8 mouse cellular contexts compared by ENCODE assay signal in genomic region chr11:50211322-50212059, GRCm38 (mm10). TPM values are rescaled to one million over a fixed set of nuclear protein-coding genes. Genes with fewer than 3 reads are reported as not detected.
DNase-seq lines count a peak whose midpoint lies in the region; ATAC-seq and TF ChIP-seq lines count a peak whose summit lies in the region.

No protein-coding gene starts in this region.

- no peak for DNase-seq in heart, adult 2 months
- no peak for DNase-seq in heart, postnatal 4 days
- no peak for DNase-seq in CH12.LX (ENCODE audit: extremely low read depth)
- DNase-seq in right cerebral cortex, adult 2 months (ENCODE audit: low spot score in 2 of 2), result no peak
- DNase-seq in cerebellum, adult 8-10 months, result no peak
- no peak for DNase-seq in left cerebral cortex, postnatal 25 days (ENCODE audit: low spot score in 2 of 2)

- no peaks in the 10 kb centered on the region for H3K79me2 ChIP-seq in heart, adult 2 months (replicated peaks; ENCODE audit: control insufficient read depth, insufficient read depth, low read length)
- peaks cover 39% of the 10 kb centered on the region for H3K79me2 ChIP-seq in CH12.LX (replicated peaks; ENCODE audit: control insufficient read depth, extremely low read depth, insufficient read depth, poor library complexity, severe bottlenecking)

- no peak for ATAC-seq in forebrain, embryonic 15.5 days (replicated peaks)
- ATAC-seq in liver, embryonic 16.5 days (ENCODE audit: low read depth), result no peak

- H3K9me3 ChIP-seq in CH12.LX (replicated peaks; ENCODE audit: low read length), result no peaks in the 10 kb centered on the region
- H3K9me3 ChIP-seq in forebrain, embryonic 15.5 days, result no peaks in the 10 kb centered on the region
- H3K9me3 ChIP-seq in liver, embryonic 16.5 days (replicated peaks; ENCODE audit: control insufficient read depth, low read length), result no peaks in the 10 kb centered on the region

- H3K27ac ChIP-seq in heart, adult 2 months, result peak overlapping the region; percentile 100
- H3K27ac ChIP-seq in CH12.LX (ENCODE audit: insufficient read depth, low read depth), result peak overlapping the region; percentile 94
- peak overlapping the region; percentile 95; the same call in 1 of the 2 replicates for H3K27ac ChIP-seq in forebrain, embryonic 15.5 days (replicated peaks)
- H3K27ac ChIP-seq in liver, embryonic 16.5 days (ENCODE audit: low read length), result peak overlapping the region; percentile 99

- no peak for TF ChIP-seq CTCF in heart, adult 2 months (IDR thresholded peaks at IDR 0.05)
- no peak for TF ChIP-seq CTCF in CH12.LX (conservative IDR thresholded peaks at IDR 0.05 in 1 of 2, IDR thresholded peaks at IDR 0.05 in 1 of 2; ENCODE audit: low read depth in 2 of 2, low read length in 2 of 2)

- H3K9ac ChIP-seq in heart, adult 2 months (ENCODE audit: low read depth, low read length), result peak overlapping the region; percentile 54
- H3K9ac ChIP-seq in CH12.LX (ENCODE audit: insufficient read depth, low read depth), result peak overlapping the region; percentile 98
- no peak overlapping the region for H3K9ac ChIP-seq in forebrain, embryonic 15.5 days (replicated peaks)
- peak overlapping the region; percentile 95; the same call in 1 of the 2 replicates for H3K9ac ChIP-seq in liver, embryonic 16.5 days (ENCODE audit: low read depth, low read length)

- intact Hi-C loops in heart, adult 2 months (cut with DNase I), result loop anchor here (2.0 kb wide), 1 partner anchor 13 kb away; no protein-coding TSS in a partner anchor
- intact Hi-C loops in left cerebral cortex, postnatal 25 days (cut with DNase I), result loop anchor here (2.0 kb wide), 1 partner anchor 13 kb away; no protein-coding TSS in a partner anchor

- peaks cover 15% of the 10 kb centered on the region for H3K4me1 ChIP-seq in heart, adult 2 months (ENCODE audit: control insufficient read depth, insufficient read depth, low read length)
- peaks cover 31 to 73% of the 10 kb centered on the region in 2 experiments for H3K4me1 ChIP-seq in CH12.LX (ENCODE audit: control insufficient read depth in 1 of 2, insufficient read depth in 2 of 2)
- peaks cover 31% of the 10 kb centered on the region for H3K4me1 ChIP-seq in forebrain, embryonic 15.5 days
- H3K4me1 ChIP-seq in liver, embryonic 16.5 days (ENCODE audit: control insufficient read depth, low read depth, low read length), result peaks cover 44% of the 10 kb centered on the region

- peak overlapping the region; percentile 79 for H3K4me2 ChIP-seq in CH12.LX (ENCODE audit: insufficient read depth, low read depth, poor library complexity, severe bottlenecking)
- H3K4me2 ChIP-seq in forebrain, embryonic 15.5 days (replicated peaks), result peak overlapping the region; percentile 56
- peak overlapping the region; percentile 74 for H3K4me2 ChIP-seq in liver, embryonic 16.5 days (ENCODE audit: low read depth, low read length)

- dilution Hi-C loops in CH12.LX (cut with MboI; ENCODE audit: extremely low pct_ligation_motif_present, extremely low pct_unique_long_range_greater_than_20kb, low sequenced_read_pairs), result no loop called here

- in situ Hi-C loops in CH12.LX (cut with MboI; ENCODE audit: low pct_ligation_motif_present, low pct_unique_long_range_greater_than_20kb, low sequenced_read_pairs), result loop anchor here (5.0 kb wide), 1 partner anchor 34 kb away; no protein-coding TSS in a partner anchor

- no peak for TF ChIP-seq RAD21 in CH12.LX (IDR thresholded peaks at IDR 0.05; ENCODE audit: low read depth, low read length)

- no peak for TF ChIP-seq POLR2A in heart, adult 2 months (IDR thresholded peaks at IDR 0.05; ENCODE audit: insufficient read depth, low read depth, low read length)
- TF ChIP-seq POLR2A in CH12.LX (IDR thresholded peaks at IDR 0.05; ENCODE audit: low read depth, low read length), result no peak

- TF ChIP-seq EP300 in heart, adult 2 months (IDR thresholded peaks at IDR 0.05; ENCODE audit: insufficient read depth, low read depth, low read length), result no peak
- no peak for TF ChIP-seq EP300 in CH12.LX (IDR thresholded peaks at IDR 0.05; ENCODE audit: low read length)

- no peaks in the 10 kb centered on the region for H3K27me3 ChIP-seq in heart, adult 2 months (ENCODE audit: control insufficient read depth, insufficient read depth, low read length)
- H3K27me3 ChIP-seq in CH12.LX (replicated peaks), result no peaks in the 10 kb centered on the region
- H3K27me3 ChIP-seq in forebrain, embryonic 15.5 days, result no peaks in the 10 kb centered on the region
- no peaks in the 10 kb centered on the region for H3K27me3 ChIP-seq in liver, embryonic 16.5 days (ENCODE audit: control insufficient read depth, insufficient read depth, low read depth, low read length)

- H3K4me3 ChIP-seq in heart, adult 2 months, result peak overlapping the region; percentile 98
- H3K4me3 ChIP-seq in CH12.LX (replicated peaks in 1 of 3; ENCODE audit: low read depth in 2 of 3, low read length in 2 of 3, poor library complexity in 1 of 3), result peak overlapping the region; percentile 74 to 97 (median 89)
- peak overlapping the region; percentile 90; the same call in 1 of the 2 replicates for H3K4me3 ChIP-seq in forebrain, embryonic 15.5 days
- H3K4me3 ChIP-seq in liver, embryonic 16.5 days (ENCODE audit: low read depth, low read length), result peak overlapping the region; percentile 96

- peaks cover 10% of the 10 kb centered on the region for H3K36me3 ChIP-seq in heart, adult 2 months (ENCODE audit: control insufficient read depth, insufficient read depth, low read length)
- peaks cover 23 to 29% of the 10 kb centered on the region in 2 experiments for H3K36me3 ChIP-seq in CH12.LX (replicated peaks in 1 of 2; ENCODE audit: control insufficient read depth in 1 of 2, insufficient read depth in 1 of 2, low read length in 1 of 2)
- H3K36me3 ChIP-seq in forebrain, embryonic 15.5 days, result peaks cover 12% of the 10 kb centered on the region
- H3K36me3 ChIP-seq in liver, embryonic 16.5 days (ENCODE audit: control insufficient read depth, insufficient read depth), result peaks cover 15% of the 10 kb centered on the region

- 90% methylated on average over 3 of the region's 3 CpGs for WGBS in heart, adult 2 months
- WGBS in forebrain, embryonic 15.5 days, result 85% methylated on average over 3 of the region's 3 CpGs
- 88% methylated on average over 3 of the region's 3 CpGs for WGBS in liver, embryonic 16.5 days (ENCODE audit: insufficient replicate concordance)

TF ChIP-seq in CH12.LX, 34 proteins besides CTCF, POLR2A, EP300 and RAD21:
- TF ChIP-seq KAT2A (IDR thresholded peaks at IDR 0.05; ENCODE audit: insufficient replicate concordance, low read length) (no peak), ZKSCAN1 (IDR thresholded peaks at IDR 0.05; ENCODE audit: borderline replicate concordance, low read depth, low read length) (peak; percentile 76), JUN (IDR thresholded peaks at IDR 0.05; ENCODE audit: insufficient read depth, low read depth, low read length) (no peak)

RNA-seq across cellular contexts. Expression of gene Mgat4b, which starts 0.8 kb away (rescaled TPM):
- total RNA-seq in heart, adult 2 months (2021), result 10 to 100 TPM; 78.6 to 82.0 TPM
- 53.8 and 56.7 TPM in 2 replicates for polyA plus RNA-seq in heart, adult 2 months (2012; rRNA removed)
- 100 to 1,000 TPM; 117 to 120 TPM for total RNA-seq in heart, postnatal 4 days (2021)
- total RNA-seq in CH12.LX (2012; rRNA removed) (12.8 and 16.2 TPM in 2 replicates), CH12.LX (2014; rRNA removed) (4.2 and 4.6 TPM in 2 replicates)
- polyA plus RNA-seq in CH12.LX (2012; ENCODE audit: insufficient read length, low read depth), result 27.2 and 27.4 TPM in 2 replicates
- polyA plus RNA-seq in forebrain, embryonic 15.5 days (2015; fragmentation: Nextera tagmentation; extraction: Ambion mirVana), result 40.3 and 46.3 TPM in 2 replicates
- polyA plus RNA-seq in liver, embryonic 16.5 days (2015; fragmentation: Nextera tagmentation; extraction: Ambion mirVana), result 2.2 and 3.1 TPM in 2 replicates
- 10 to 100 TPM; 66.4 to 76.3 TPM for total RNA-seq in left cerebral cortex, postnatal 25 days (2021)

RNA-seq across cellular contexts. Expression of gene Sqstm1, which starts 0.9 kb away (rescaled TPM):
- total RNA-seq in heart, adult 2 months (2021), result 100 to 1,000 TPM; 298 to 421 TPM
- 200 and 225 TPM in 2 replicates for polyA plus RNA-seq in heart, adult 2 months (2012; rRNA removed)
- total RNA-seq in heart, postnatal 4 days (2021), result 100 to 1,000 TPM; 178 to 180 TPM
- total RNA-seq in CH12.LX (2012; rRNA removed), result 311 and 456 TPM in 2 replicates
- total RNA-seq in CH12.LX (2014; rRNA removed), result 198 and 202 TPM in 2 replicates
- 579 and 599 TPM in 2 replicates for polyA plus RNA-seq in CH12.LX (2012; ENCODE audit: insufficient read length, low read depth)
- 285 and 303 TPM in 2 replicates for polyA plus RNA-seq in forebrain, embryonic 15.5 days (2015; fragmentation: Nextera tagmentation; extraction: Ambion mirVana)
- 165 and 182 TPM in 2 replicates for polyA plus RNA-seq in liver, embryonic 16.5 days (2015; fragmentation: Nextera tagmentation; extraction: Ambion mirVana)
- 100 to 1,000 TPM; 460 to 480 TPM for total RNA-seq in left cerebral cortex, postnatal 25 days (2021)

RNA-seq across cellular contexts. Expression of gene Ltc4s, which starts 26.9 kb away (rescaled TPM):
- 1 to 10 TPM; 8.8 to 10.0 TPM for total RNA-seq in heart, adult 2 months (2021)
- 16.2 and 18.1 TPM in 2 replicates for polyA plus RNA-seq in heart, adult 2 months (2012; rRNA removed)
- 1 to 10 TPM; 2.0 to 2.7 TPM for total RNA-seq in heart, postnatal 4 days (2021)
- total RNA-seq in CH12.LX (2012; rRNA removed) (1.1 and 1.4 TPM in 2 replicates), CH12.LX (2014; rRNA removed) (0.47 TPM in 1 of 2 replicates, not detected in the other)
- 2.0 and 3.1 TPM in 2 replicates for polyA plus RNA-seq in CH12.LX (2012; ENCODE audit: insufficient read length, low read depth)
- polyA plus RNA-seq in forebrain, embryonic 15.5 days (2015; fragmentation: Nextera tagmentation; extraction: Ambion mirVana), result 2.4 and 3.1 TPM in 2 replicates
- 0.50 and 0.61 TPM in 2 replicates for polyA plus RNA-seq in liver, embryonic 16.5 days (2015; fragmentation: Nextera tagmentation; extraction: Ambion mirVana)
- total RNA-seq in left cerebral cortex, postnatal 25 days (2021), result 1 to 10 TPM; 8.4 to 8.7 TPM

RNA-seq across cellular contexts. Expression of gene Mrnip, which starts 37.2 kb away (rescaled TPM):
- total RNA-seq in heart, adult 2 months (2021), result 1 to 10 TPM; 1.6 to 1.8 TPM
- polyA plus RNA-seq in heart, adult 2 months (2012; rRNA removed), result 3.0 and 3.5 TPM in 2 replicates
- total RNA-seq in heart, postnatal 4 days (2021), result 1 to 10 TPM; 7.7 to 8.0 TPM
- total RNA-seq in CH12.LX (2012; rRNA removed) (30.4 and 36.7 TPM in 2 replicates), CH12.LX (2014; rRNA removed) (26.7 and 29.7 TPM in 2 replicates)
- polyA plus RNA-seq in CH12.LX (2012; ENCODE audit: insufficient read length, low read depth), result 22.5 and 22.8 TPM in 2 replicates
- 28.6 and 31.9 TPM in 2 replicates for polyA plus RNA-seq in forebrain, embryonic 15.5 days (2015; fragmentation: Nextera tagmentation; extraction: Ambion mirVana)
- polyA plus RNA-seq in liver, embryonic 16.5 days (2015; fragmentation: Nextera tagmentation; extraction: Ambion mirVana), result 7.9 and 8.6 TPM in 2 replicates
- total RNA-seq in left cerebral cortex, postnatal 25 days (2021), result 10 to 100 TPM; 13.4 to 14.1 TPM
